Mouse (Mus musculus) kidney, embryonic 14.5 days (tissue): Measurements from ENCODE around the gene Gm38394. TPM values are rescaled to one million over a fixed set of nuclear protein-coding genes. Genes with fewer than 3 reads are reported as not detected.

Source experiments
- ATAC-seq: fragments of 200-750 bp; cut with Nextera tagmentation; 2 replicates; pipeline ENCODE4 v1.8.0; 2017; ENCODE audit warnings: moderate number of reproducible peaks, mild to moderate bottlenecking, moderate TSS enrichment, moderate library complexity; ENCODE audit not compliant: low FRiP score, low TSS enrichment
- H3K27ac ChIP-seq: fragments of 300-500 bp; sonication (generic); 2 replicates; pipeline ENCODE4 v1.5.1; 2014; ENCODE audit warnings: low read depth, mild to moderate bottlenecking, low read length, moderate library complexity, mixed read lengths
- H3K27me3 ChIP-seq: fragments of 300-500 bp; sonication (generic); 2 replicates; pipeline ENCODE4 v1.6.1; 2014; ENCODE audit warnings: mild to moderate bottlenecking, low read length; ENCODE audit not compliant: control insufficient read depth, insufficient read depth
- H3K36me3 ChIP-seq: fragments of 300-500 bp; sonication (generic); 2 replicates; pipeline ENCODE4 v1.6.1; 2014; ENCODE audit warnings: low read length, mixed read lengths; ENCODE audit not compliant: control insufficient read depth, insufficient read depth
- H3K4me1 ChIP-seq: fragments of 300-500 bp; sonication (generic); 2 replicates; pipeline ENCODE4 v1.6.1; 2014; ENCODE audit warnings: low read length, mixed read lengths; ENCODE audit not compliant: control insufficient read depth, insufficient read depth
- H3K4me2 ChIP-seq: fragments of 300-500 bp; sonication (generic); replicated peaks from 2 replicates; pipeline ENCODE4 v1.6.1; 2014; ENCODE audit warnings: low read depth, mild to moderate bottlenecking, low read length
- H3K4me3 ChIP-seq: fragments of 300-500 bp; sonication (generic); 2 replicates; pipeline ENCODE4 v1.5.1; 2014; ENCODE audit warnings: mild to moderate bottlenecking, low read length
- H3K9ac ChIP-seq: fragments of 300-500 bp; sonication (generic); 2 replicates; pipeline ENCODE4 v1.6.1; 2014; ENCODE audit warnings: low read depth, mild to moderate bottlenecking, low read length, moderate library complexity
- H3K9me3 ChIP-seq: fragments of 300-500 bp; sonication (generic); 2 replicates; pipeline ENCODE4 v1.6.1; 2016; ENCODE audit warnings: low read length; ENCODE audit not compliant: control insufficient read depth
- WGBS: fragments of 180-500 bp; shearing (Covaris S2); extraction: QIAGEN DNeasy Blood & Tissue Kit; methylation state at CpG from one replicate; pipeline ENCODE4 v1.1.7; 2014; 5-methylcytosine and 5-hydroxymethylcytosine counted together
- polyA plus RNA-seq: library from polyadenylated mRNA; unstranded; fragments of >200 nt; fragmentation: Nextera tagmentation; extraction: Ambion mirVana; gene quantifications from 2 replicates; pipeline ENCODE4 v1.2.1, GENCODE M21; 2014

Gene Gm38394
- polyA plus RNA-seq, 1 experiment from 2014 or later = 11.4 TPM

DNA sequence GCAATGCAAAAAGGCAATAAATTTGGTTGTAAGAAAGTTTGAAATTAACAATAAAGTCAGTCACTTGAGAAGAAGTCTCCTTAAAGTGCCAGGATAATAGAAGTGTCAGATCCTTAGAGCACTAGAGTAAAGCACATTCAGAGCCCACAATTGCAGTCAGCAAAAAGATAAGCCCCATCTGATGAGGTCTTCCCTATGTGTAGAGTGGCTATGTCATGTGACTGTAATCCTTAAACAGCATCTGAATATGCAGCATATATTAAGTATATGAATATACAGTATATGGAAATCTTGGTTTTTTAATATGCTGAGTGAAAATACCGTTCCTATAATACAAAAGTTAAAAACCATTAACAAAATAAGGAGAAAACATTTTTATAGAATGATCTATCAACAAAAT is 8.1 kb downstream of the Gm38394 start:
- no peaks in the 10 kb centered on the region for H3K9me3 ChIP-seq
- H3K27me3 ChIP-seq = no peaks in the 10 kb centered on the region
- ATAC-seq = no peak
- no peak overlapping the region for H3K4me3 ChIP-seq
- no peak overlapping the region for H3K4me2 ChIP-seq
- no peaks in the 10 kb centered on the region; the same call in 1 of the 2 replicates for H3K4me1 ChIP-seq
- 93% methylated on average over 1 of the region's 1 CpGs for WGBS
- H3K27ac ChIP-seq = no peak overlapping the region
- peaks cover 44% of the 10 kb centered on the region for H3K36me3 ChIP-seq
- no peak overlapping the region for H3K9ac ChIP-seq

DNA sequence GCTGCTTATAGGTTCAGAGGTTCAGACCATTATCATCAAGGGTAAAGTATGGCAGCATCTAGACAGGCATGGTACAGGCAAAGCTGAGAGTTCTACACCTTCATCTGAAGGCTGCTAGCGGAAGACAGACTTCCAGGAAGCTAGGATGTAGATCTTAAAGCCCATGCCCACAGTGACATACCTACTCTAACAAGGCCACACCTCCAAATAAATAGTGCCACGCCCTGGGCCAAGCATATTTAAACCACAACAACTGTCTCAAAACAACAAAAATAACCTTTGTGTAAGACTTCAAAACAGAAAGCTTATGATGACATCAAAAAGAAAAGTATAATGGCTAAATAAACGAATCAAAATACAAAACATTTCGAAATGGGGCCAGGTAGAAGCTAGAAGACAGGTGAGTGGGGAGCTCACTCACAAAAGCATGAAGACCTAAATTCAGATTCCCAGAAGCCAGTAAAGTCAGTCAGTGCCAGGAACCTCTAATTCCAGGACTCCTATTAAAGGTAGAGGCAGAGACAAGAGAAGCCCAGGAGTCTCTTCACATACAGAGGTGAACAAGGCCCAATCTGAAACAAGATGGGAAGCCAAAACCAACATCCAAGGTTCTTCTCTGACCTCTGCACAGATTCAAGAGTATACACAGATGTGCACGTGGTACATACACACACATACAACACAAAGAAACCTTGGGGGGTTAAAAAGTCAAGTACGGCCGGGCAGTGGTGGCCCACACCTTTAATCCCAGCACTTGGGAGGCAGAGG is 10.6 kb downstream of the Gm38394 start:
- Histone ChIP-seq H3K27ac (no peak overlapping the region), H3K9me3 (no peaks in the 10 kb centered on the region), H3K9ac (no peak overlapping the region), H3K27me3 (no peaks in the 10 kb centered on the region), H3K4me1 (no peaks in the 10 kb centered on the region), H3K4me2 (no peak overlapping the region), H3K4me3 (no peak overlapping the region), H3K36me3 (peaks cover 57% of the 10 kb centered on the region)
- WGBS = 95% methylated on average over 7 of the region's 7 CpGs
- no peak for ATAC-seq

DNA sequence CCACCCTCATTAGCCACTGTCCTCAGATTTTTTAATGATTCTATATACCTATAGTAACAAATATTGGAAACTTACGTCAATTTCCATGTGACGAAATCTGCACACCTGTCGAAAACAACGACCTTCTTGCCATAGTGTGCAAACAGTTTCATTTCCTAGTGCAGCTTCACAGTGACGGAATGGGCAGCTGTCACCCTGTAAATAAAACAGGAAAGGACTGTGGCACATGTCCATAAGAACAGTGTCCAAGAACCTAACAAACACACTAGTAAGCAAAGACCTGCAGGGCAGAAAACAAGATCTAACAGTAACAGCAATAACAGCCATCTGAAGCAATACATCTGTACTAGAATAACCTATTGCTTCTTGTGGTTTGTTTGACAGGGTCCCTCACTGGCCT is 15.5 kb downstream of the Gm38394 start:
- ATAC-seq = no peak
- H3K27me3 ChIP-seq = no peaks in the 10 kb centered on the region

DNA sequence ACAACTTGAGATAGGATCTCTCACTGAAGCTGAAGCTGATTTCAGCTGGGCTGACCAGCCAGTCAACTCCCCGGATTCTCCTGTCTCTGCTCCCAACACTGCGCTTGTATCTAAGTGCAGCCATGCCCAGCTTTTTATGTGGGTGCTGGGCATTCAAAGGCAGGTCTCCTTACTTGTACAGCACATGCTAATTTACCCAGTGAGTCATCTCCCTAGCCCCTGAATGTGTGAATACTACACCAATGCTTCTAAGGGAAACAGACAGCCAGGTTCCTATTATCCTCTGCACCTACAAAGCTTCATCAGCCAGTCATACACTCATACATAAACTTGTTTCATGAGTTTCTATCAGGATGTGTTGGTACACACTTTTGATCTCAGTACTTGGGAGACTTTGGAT is 20.0 kb downstream of the Gm38394 start:
- 89% methylated on average over 2 of the region's 2 CpGs for WGBS
- Histone ChIP-seq H3K27ac (no peak overlapping the region), H3K4me1 (no peaks in the 10 kb centered on the region), H3K4me3 (no peak overlapping the region), H3K4me2 (no peak overlapping the region), H3K9ac (no peak overlapping the region), H3K9me3 (no peaks in the 10 kb centered on the region), H3K36me3 (peaks cover 96% of the 10 kb centered on the region), H3K27me3 (no peaks in the 10 kb centered on the region)
- no peak for ATAC-seq

More for the DNA sequence above, 15.5 kb downstream of the Gm38394 start:
- Histone ChIP-seq H3K4me2 (no peak overlapping the region), H3K36me3 (peaks cover 81% of the 10 kb centered on the region), H3K4me3 (no peak overlapping the region), H3K9ac (no peak overlapping the region), H3K9me3 (no peaks in the 10 kb centered on the region), H3K27ac (no peak overlapping the region), H3K4me1 (no peaks in the 10 kb centered on the region)
- 94% methylated on average over 5 of the region's 5 CpGs for WGBS

DNA sequence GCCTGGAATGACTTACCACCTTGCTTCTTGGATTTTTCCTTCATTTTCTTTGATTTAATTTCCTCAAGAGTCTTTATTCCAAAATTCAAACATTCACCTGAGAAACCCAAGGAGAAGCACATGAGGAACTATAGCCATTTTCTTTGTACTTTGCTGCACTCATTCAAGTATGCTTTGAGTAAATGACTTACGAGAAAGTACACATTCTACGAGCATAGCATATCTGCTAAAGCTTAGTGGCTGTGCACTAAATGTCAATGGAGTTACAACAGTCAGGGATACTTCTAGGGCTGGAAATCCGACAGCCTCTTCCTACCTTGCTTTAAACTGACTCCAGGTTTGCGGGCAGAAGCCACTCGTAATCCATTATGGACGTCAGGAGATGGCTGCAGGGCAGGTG is 22.6 kb downstream of the Gm38394 start:
- WGBS = 91% methylated on average over 6 of the region's 6 CpGs
- ATAC-seq = no peak
- Histone ChIP-seq H3K4me1 (no peaks in the 10 kb centered on the region), H3K9me3 (no peaks in the 10 kb centered on the region), H3K4me2 (no peak overlapping the region), H3K27me3 (no peaks in the 10 kb centered on the region), H3K4me3 (no peak overlapping the region), H3K27ac (no peak overlapping the region), H3K36me3 (peaks cover 92% of the 10 kb centered on the region), H3K9ac (no peak overlapping the region)

DNA sequence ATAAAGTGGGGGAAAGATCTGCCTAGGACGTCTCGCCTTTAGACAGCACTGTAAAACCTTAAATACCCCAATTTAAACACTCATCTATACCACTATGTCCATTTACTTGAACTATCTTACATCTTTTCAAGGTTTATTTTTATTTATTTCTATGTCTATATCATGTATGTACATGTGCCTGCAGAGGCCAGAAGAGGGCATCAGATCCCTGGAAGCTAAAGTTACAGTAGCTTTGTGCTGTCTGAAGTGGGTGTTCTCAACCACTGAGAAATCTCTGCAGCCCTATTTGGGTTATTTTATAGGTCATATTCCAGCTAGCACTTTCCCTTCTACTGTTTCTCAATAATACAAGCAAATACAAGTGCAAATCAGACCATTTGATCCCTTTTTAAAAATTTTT is 28.9 kb downstream of the Gm38394 start:
- Histone ChIP-seq H3K27me3 (no peaks in the 10 kb centered on the region), H3K27ac (no peak overlapping the region), H3K4me1 (no peaks in the 10 kb centered on the region), H3K4me2 (no peak overlapping the region), H3K9ac (no peak overlapping the region), H3K9me3 (no peaks in the 10 kb centered on the region), H3K36me3 (peaks cover 93% of the 10 kb centered on the region), H3K4me3 (no peak overlapping the region)
- no peak for ATAC-seq
- 80% methylated on average over 2 of the region's 2 CpGs for WGBS

DNA sequence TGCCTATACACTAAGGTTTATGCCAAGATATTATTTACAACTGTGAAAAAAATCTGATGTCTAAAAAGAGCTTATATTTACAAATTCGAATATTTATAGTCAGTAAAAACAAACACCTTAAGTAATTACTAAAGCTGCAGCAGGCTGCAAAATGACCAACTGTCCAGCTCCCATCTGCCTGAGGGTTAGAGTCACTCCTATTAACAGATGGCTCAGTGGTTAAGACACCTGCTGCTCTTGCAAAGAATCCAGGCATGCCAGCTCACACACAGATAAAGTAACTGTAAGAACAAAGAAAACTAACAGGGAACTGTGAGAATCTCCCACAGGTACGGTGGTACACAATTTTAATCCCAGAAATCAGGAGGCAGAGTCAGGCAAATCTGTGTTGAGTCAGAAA is 36.1 kb downstream of the Gm38394 start:
- Histone ChIP-seq H3K27ac (no peak overlapping the region), H3K4me3 (no peak overlapping the region), H3K4me1 (no peaks in the 10 kb centered on the region), H3K4me2 (no peak overlapping the region), H3K9me3 (no peaks in the 10 kb centered on the region), H3K27me3 (no peaks in the 10 kb centered on the region), H3K36me3 (peaks cover 98% of the 10 kb centered on the region), H3K9ac (no peak overlapping the region)
- 88% methylated on average over 2 of the region's 2 CpGs for WGBS
- no peak for ATAC-seq

DNA sequence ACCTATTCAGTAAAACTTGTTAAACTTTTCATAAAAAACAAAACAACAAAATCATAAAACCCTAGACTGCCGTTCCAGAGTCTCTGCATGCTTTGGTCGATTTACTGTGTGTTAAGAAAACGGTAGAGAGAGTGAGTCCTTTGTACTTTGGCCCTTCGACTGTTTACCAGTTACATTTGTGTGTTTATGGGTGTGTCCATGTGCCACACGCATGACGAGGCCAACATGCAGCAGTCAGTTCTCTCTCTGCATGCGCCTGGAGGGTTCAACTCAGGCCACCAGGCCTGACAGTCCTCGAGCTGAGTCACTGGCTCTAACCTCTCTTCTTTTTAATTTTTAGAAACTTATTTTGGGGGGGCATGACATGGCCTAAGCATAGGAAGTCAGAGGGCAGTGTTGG is 42.8 kb downstream of the Gm38394 start:
- H3K9me3 ChIP-seq = no peaks in the 10 kb centered on the region
- H3K27me3 ChIP-seq = no peaks in the 10 kb centered on the region
- peaks cover 56% of the 10 kb centered on the region for H3K36me3 ChIP-seq
- no peak overlapping the region for H3K27ac ChIP-seq
- no peak overlapping the region for H3K9ac ChIP-seq
- H3K4me1 ChIP-seq = no peaks in the 10 kb centered on the region
- WGBS = 79% methylated on average over 8 of the region's 8 CpGs
- ATAC-seq = no peak
- H3K4me2 ChIP-seq = no peak overlapping the region
- H3K4me3 ChIP-seq = no peak overlapping the region

DNA sequence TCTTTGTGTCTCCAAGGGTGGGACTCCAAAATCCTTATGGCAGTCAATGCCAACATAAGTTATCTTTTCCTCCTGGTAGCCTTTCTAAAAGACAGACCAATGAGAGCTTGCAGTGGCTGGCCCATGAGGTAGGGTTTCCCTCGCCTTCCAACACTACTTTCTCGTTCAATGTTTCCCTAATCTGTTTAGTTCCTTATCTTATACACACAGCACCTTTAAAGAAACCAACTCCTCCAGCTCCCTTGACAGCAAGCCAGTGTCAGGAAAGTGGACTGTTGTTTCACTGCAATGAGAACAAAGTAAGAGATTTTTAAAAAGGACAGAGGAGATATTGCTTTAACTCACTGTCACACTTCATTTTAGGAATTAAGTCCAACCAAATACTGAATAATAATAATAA is 43.2 kb downstream of the Gm38394 start:
- no peaks in the 10 kb centered on the region for H3K9me3 ChIP-seq
- H3K4me3 ChIP-seq = no peak overlapping the region
- H3K27me3 ChIP-seq = no peaks in the 10 kb centered on the region
- peaks cover 52% of the 10 kb centered on the region for H3K36me3 ChIP-seq
- 77% methylated on average over 2 of the region's 2 CpGs for WGBS
- no peak overlapping the region for H3K9ac ChIP-seq
- no peak for ATAC-seq
- no peak overlapping the region for H3K27ac ChIP-seq
- H3K4me1 ChIP-seq = no peaks in the 10 kb centered on the region
- no peak overlapping the region for H3K4me2 ChIP-seq
